Mouse (Mus musculus) hindbrain, embryonic 14.5 days (tissue): ENCODE measurements at regions not wholly inside any gene's neighbourhood (a gene's known extent, or its start where the extent isn't known, plus 50 kb on each side); places are given as distances from the start of the nearest gene placed in this dataset.
"Not testable (repeated sequence)": the region's sequence is repeated elsewhere in the genome, so short reads cannot be mapped to it uniquely, and the experiment has no call there.

Experiments
- ATAC-seq: fragments of 200-750 bp; cut with Nextera tagmentation; 2 replicates; pipeline ENCODE4 v1.8.0; 2017; ENCODE audit warnings: moderate number of reproducible peaks, mild to moderate bottlenecking, moderate TSS enrichment, moderate library complexity; ENCODE audit not compliant: low FRiP score
- DNase-seq: peaks from one replicate; pipeline ENCODE4 v3.0.0-alpha.2; 2015; ENCODE audit warnings: low spot score
- H3K27ac ChIP-seq: fragments of 300-500 bp; sonication (generic); 2 replicates; pipeline ENCODE4 v1.5.1; 2014; ENCODE audit warnings: mild to moderate bottlenecking, moderate library complexity
- H3K27me3 ChIP-seq: fragments of 300-500 bp; sonication (generic); 2 replicates; pipeline ENCODE4 v1.6.1; 2014; ENCODE audit warnings: mild to moderate bottlenecking, low read length, mixed read lengths; ENCODE audit not compliant: control insufficient read depth, insufficient read depth
- H3K36me3 ChIP-seq: fragments of 300-500 bp; sonication (generic); replicated peaks from 2 replicates; pipeline ENCODE4 v1.6.1; 2014; ENCODE audit not compliant: control insufficient read depth, insufficient read depth
- H3K4me1 ChIP-seq: fragments of 300-500 bp; sonication (generic); replicated peaks from 2 replicates; pipeline ENCODE4 v1.6.1; 2014; ENCODE audit warnings: antibody characterized with exemption, low read length, mixed read lengths; ENCODE audit not compliant: control insufficient read depth, insufficient read depth
- H3K4me2 ChIP-seq: fragments of 300-500 bp; sonication (generic); replicated peaks from 2 replicates; pipeline ENCODE4 v1.6.1; 2014; ENCODE audit warnings: mild to moderate bottlenecking, moderate library complexity
- H3K4me3 ChIP-seq: fragments of 300-500 bp; sonication (generic); replicated peaks from 2 replicates; pipeline ENCODE4 v1.5.1; 2014; ENCODE audit warnings: mild to moderate bottlenecking, low read length
- H3K9ac ChIP-seq: fragments of 300-500 bp; sonication (generic); 2 replicates; pipeline ENCODE4 v1.6.1; 2014
- H3K9me3 ChIP-seq: fragments of 300-500 bp; sonication (generic); 2 replicates; pipeline ENCODE4 v1.6.1; 2016; ENCODE audit warnings: low read length; ENCODE audit not compliant: control insufficient read depth
- WGBS: fragments of 180-500 bp; shearing (Covaris S2); extraction: QIAGEN DNeasy Blood & Tissue Kit; methylation state at CpG from one replicate; pipeline ENCODE4 v1.1.7; 2014; 5-methylcytosine and 5-hydroxymethylcytosine counted together

GRCm38 (mm10) chr4:143055371-143055770, 157.4 kb downstream of the Prdm2 start:
- ATAC-seq, result no peak
- 83% methylated on average over 7 of the region's 7 CpGs for WGBS
- H3K9me3 ChIP-seq, result no peaks in the 10 kb centered on the region
- no peak overlapping the region for H3K4me2 ChIP-seq
- no peaks in the 10 kb centered on the region for H3K36me3 ChIP-seq
- no peak overlapping the region for H3K4me3 ChIP-seq
- no peak for DNase-seq
- no peaks in the 10 kb centered on the region for H3K4me1 ChIP-seq
- no peak overlapping the region for H3K27ac ChIP-seq
- H3K27me3 ChIP-seq, result no peaks in the 10 kb centered on the region
- no peak overlapping the region for H3K9ac ChIP-seq

GRCm38 (mm10) chr4:143053029-143053428, 159.8 kb downstream of the Prdm2 start:
- Histone ChIP-seq H3K4me2 (no peak overlapping the region), H3K27me3 (no peaks in the 10 kb centered on the region), H3K27ac (no peak overlapping the region), H3K4me1 (no peaks in the 10 kb centered on the region), H3K36me3 (no peaks in the 10 kb centered on the region), H3K9ac (no peak overlapping the region), H3K4me3 (no peak overlapping the region), H3K9me3 (no peaks in the 10 kb centered on the region)
- ATAC-seq (no peak), DNase-seq (no peak)
- 75% methylated on average over 5 of the region's 5 CpGs for WGBS

GRCm38 (mm10) chr4:143051205-143051604, 161.6 kb downstream of the Prdm2 start:
- H3K4me1 ChIP-seq, result no peaks in the 10 kb centered on the region
- H3K4me3 ChIP-seq, result no peak overlapping the region
- H3K36me3 ChIP-seq, result no peaks in the 10 kb centered on the region
- H3K4me2 ChIP-seq, result no peak overlapping the region
- H3K9me3 ChIP-seq, result no peaks in the 10 kb centered on the region
- no peak overlapping the region for H3K9ac ChIP-seq
- no peaks in the 10 kb centered on the region for H3K27me3 ChIP-seq
- no peak overlapping the region for H3K27ac ChIP-seq
- ATAC-seq, result no peak
- no peak for DNase-seq
- WGBS, result 86% methylated on average over 1 of the region's 1 CpGs

GRCm38 (mm10) chr4:143045245-143045644, 167.6 kb downstream of the Prdm2 start:
- ATAC-seq (peak; percentile 82), DNase-seq (peak; percentile 33)
- Histone ChIP-seq H3K36me3 (no peaks in the 10 kb centered on the region), H3K9ac (no peak overlapping the region; the same call in 1 of the 2 replicates), H3K27me3 (no peaks in the 10 kb centered on the region), H3K4me1 (peaks cover 9% of the 10 kb centered on the region; the same call in 1 of the 2 replicates), H3K9me3 (no peaks in the 10 kb centered on the region), H3K27ac (peak overlapping the region; percentile 41; the same call in 1 of the 2 replicates), H3K4me3 (no peak overlapping the region), H3K4me2 (no peak overlapping the region)
- 17% methylated on average over 7 of the region's 7 CpGs for WGBS

GRCm38 (mm10) chr4:143042806-143043205, 170.0 kb downstream of the Prdm2 start:
- peaks cover 9% of the 10 kb centered on the region; the same call in 1 of the 2 replicates for H3K4me1 ChIP-seq
- H3K4me3 ChIP-seq, result no peak overlapping the region
- DNase-seq (peak; percentile 70), ATAC-seq (peak; percentile 67)
- H3K9me3 ChIP-seq, result no peaks in the 10 kb centered on the region
- H3K27ac ChIP-seq, result no peak overlapping the region
- H3K9ac ChIP-seq, result no peak overlapping the region
- 20% methylated on average over 6 of the region's 6 CpGs for WGBS
- H3K36me3 ChIP-seq, result no peaks in the 10 kb centered on the region
- H3K27me3 ChIP-seq, result no peaks in the 10 kb centered on the region
- no peak overlapping the region for H3K4me2 ChIP-seq

GRCm38 (mm10) chr4:143038626-143039025, 174.2 kb downstream of the Prdm2 start:
- WGBS, result 70% methylated on average over 9 of the region's 9 CpGs
- no peak for ATAC-seq
- H3K4me3 ChIP-seq, result no peak overlapping the region

GRCm38 (mm10) chr4:143036704-143037103, 176.1 kb downstream of the Prdm2 start:
- Histone ChIP-seq H3K27me3 (no peaks in the 10 kb centered on the region), H3K4me1 (no peaks in the 10 kb centered on the region), H3K9ac (no peak overlapping the region), H3K36me3 (no peaks in the 10 kb centered on the region), H3K27ac (no peak overlapping the region), H3K4me2 (no peak overlapping the region), H3K9me3 (no peaks in the 10 kb centered on the region), H3K4me3 (no peak overlapping the region)
- WGBS, result 33% methylated on average over 4 of the region's 4 CpGs
- ATAC-seq, result no peak
- DNase-seq, result no peak

More at GRCm38 (mm10) chr4:143038626-143039025, 174.2 kb downstream of the Prdm2 start:
- H3K9ac ChIP-seq, result no peak overlapping the region
- H3K4me1 ChIP-seq, result peaks cover 9% of the 10 kb centered on the region; the same call in 1 of the 2 replicates
- no peaks in the 10 kb centered on the region for H3K9me3 ChIP-seq
- H3K27ac ChIP-seq, result no peak overlapping the region
- DNase-seq, result no peak
- no peaks in the 10 kb centered on the region for H3K27me3 ChIP-seq
- no peak overlapping the region for H3K4me2 ChIP-seq
- no peaks in the 10 kb centered on the region for H3K36me3 ChIP-seq

- not testable (repeated sequence) for H3K4me3 ChIP-seq, H3K4me2 ChIP-seq, H3K27me3 ChIP-seq, H3K27ac ChIP-seq, H3K9ac ChIP-seq, DNase-seq, H3K9me3 ChIP-seq, ATAC-seq, H3K36me3 ChIP-seq, H3K4me1 ChIP-seq
- 63% methylated on average over 2 of the region's 2 CpGs for WGBS
These were observed 177.7 kb downstream of the Prdm2 start for GRCm38 (mm10) chr4:143035089-143035488.

- not testable (repeated sequence) for H3K4me1 ChIP-seq, H3K27ac ChIP-seq, H3K9me3 ChIP-seq, H3K4me2 ChIP-seq, H3K27me3 ChIP-seq, H3K36me3 ChIP-seq, ATAC-seq, H3K4me3 ChIP-seq, DNase-seq, H3K9ac ChIP-seq
- WGBS, result 72% methylated on average over 2 of the region's 2 CpGs
These were observed 178.5 kb downstream of the Prdm2 start for GRCm38 (mm10) chr4:143034324-143034723.

- not testable (repeated sequence) for H3K9ac ChIP-seq, H3K27ac ChIP-seq, H3K9me3 ChIP-seq, H3K36me3 ChIP-seq, H3K4me2 ChIP-seq, H3K27me3 ChIP-seq, DNase-seq, H3K4me1 ChIP-seq, ATAC-seq, H3K4me3 ChIP-seq
- WGBS, result 70% methylated on average over 4 of the region's 4 CpGs
These were observed 183.0 kb downstream of the Prdm2 start for GRCm38 (mm10) chr4:143029813-143030212.
